Mouse (Mus musculus) embryo, embryonic 11.5 days (tissue): ENCODE results near the gene Clstn2.

ENCODE experiments used
- DNase-seq: peaks from one replicate; pipeline ENCODE4 v3.0.0-alpha.2; 2012; ENCODE audit warnings: low read depth, low spot score

Gene Clstn2

GRCm38 (mm10) chr9:97679878-97680277 lies 353.1 kb downstream of the Clstn2 start:
- no peak for DNase-seq

- DNase-seq, result no peak
Measured at GRCm38 (mm10) chr9:97679106-97679505, 353.9 kb downstream of the Clstn2 start.

- no peak for DNase-seq
Measured at GRCm38 (mm10) chr9:97677075-97677474, 355.9 kb downstream of the Clstn2 start.

- no peak for DNase-seq
Measured at GRCm38 (mm10) chr9:97672681-97673080, 360.3 kb downstream of the Clstn2 start.

- no peak for DNase-seq
Measured at GRCm38 (mm10) chr9:97672224-97672623, 360.8 kb downstream of the Clstn2 start.

GRCm38 (mm10) chr9:97670666-97671065 lies 362.3 kb downstream of the Clstn2 start:
- DNase-seq, result no peak

- no peak for DNase-seq
Measured at GRCm38 (mm10) chr9:97660989-97661388, 372.0 kb downstream of the Clstn2 start.

GRCm38 (mm10) chr9:97658736-97659135 lies 374.2 kb downstream of the Clstn2 start:
- DNase-seq, result no peak

- no peak for DNase-seq
Measured at GRCm38 (mm10) chr9:97648409-97648808, 384.6 kb downstream of the Clstn2 start.

- DNase-seq, result no peak
Measured at GRCm38 (mm10) chr9:97645746-97646145, 387.2 kb downstream of the Clstn2 start.

- no peak for DNase-seq
Measured at GRCm38 (mm10) chr9:97642396-97642795, 390.6 kb downstream of the Clstn2 start.

GRCm38 (mm10) chr9:97639967-97640549 lies 392.9 kb downstream of the Clstn2 start:
- DNase-seq, result no peak

- DNase-seq, result no peak
Measured at GRCm38 (mm10) chr9:97638683-97639354, 394.2 kb downstream of the Clstn2 start.

GRCm38 (mm10) chr9:97635351-97635750 lies 397.6 kb downstream of the Clstn2 start:
- no peak for DNase-seq

GRCm38 (mm10) chr9:97634831-97635230 lies 398.1 kb downstream of the Clstn2 start:
- no peak for DNase-seq

GRCm38 (mm10) chr9:97629180-97629579 lies 403.8 kb downstream of the Clstn2 start:
- DNase-seq, result no peak

GRCm38 (mm10) chr9:97628361-97628908 lies 404.5 kb downstream of the Clstn2 start:
- DNase-seq, result no peak

GRCm38 (mm10) chr9:97627916-97628315 lies 405.1 kb downstream of the Clstn2 start:
- DNase-seq, result no peak

GRCm38 (mm10) chr9:97610566-97610965 lies 422.4 kb downstream of the Clstn2 start:
- no peak for DNase-seq

- no peak for DNase-seq
Measured at GRCm38 (mm10) chr9:97603729-97604128, 429.3 kb downstream of the Clstn2 start.

GRCm38 (mm10) chr9:97602476-97602875 lies 430.5 kb downstream of the Clstn2 start:
- DNase-seq, result no peak

GRCm38 (mm10) chr9:97599006-97599405 lies 434.0 kb downstream of the Clstn2 start:
- no peak for DNase-seq

- no peak for DNase-seq
Measured at GRCm38 (mm10) chr9:97590712-97591111, 442.3 kb downstream of the Clstn2 start.
